Mouse (Mus musculus) common myeloid progenitor, adult 5-6 weeks (primary cell): Measurements from ENCODE around the gene Gm49450. TPM values are rescaled to one million over a fixed set of nuclear protein-coding genes. Genes with fewer than 3 reads are reported as not detected.
"Not testable (repeated sequence)": the region's sequence is repeated elsewhere in the genome, so short reads cannot be mapped to it uniquely, and the experiment has no call there.

Experiments
- ATAC-seq: replicated peaks from 2 replicates; pipeline ENCODE4 v1.8.0; 2016; ENCODE audit warnings: low read depth, mild to moderate bottlenecking, moderate TSS enrichment, inconsistent platforms; ENCODE audit not compliant: poor library complexity, severe bottlenecking
- total RNA-seq: library from RNA; stranded (forward); fragments of 200-1000, 187-1606 nt; gene quantifications from 2 replicates; pipeline ENCODE4 v1.2.3, GENCODE M21; 2017

The Gm49450 gene
- total RNA-seq, 1 experiment from 2014 or later = 1.9 TPM

DNA sequence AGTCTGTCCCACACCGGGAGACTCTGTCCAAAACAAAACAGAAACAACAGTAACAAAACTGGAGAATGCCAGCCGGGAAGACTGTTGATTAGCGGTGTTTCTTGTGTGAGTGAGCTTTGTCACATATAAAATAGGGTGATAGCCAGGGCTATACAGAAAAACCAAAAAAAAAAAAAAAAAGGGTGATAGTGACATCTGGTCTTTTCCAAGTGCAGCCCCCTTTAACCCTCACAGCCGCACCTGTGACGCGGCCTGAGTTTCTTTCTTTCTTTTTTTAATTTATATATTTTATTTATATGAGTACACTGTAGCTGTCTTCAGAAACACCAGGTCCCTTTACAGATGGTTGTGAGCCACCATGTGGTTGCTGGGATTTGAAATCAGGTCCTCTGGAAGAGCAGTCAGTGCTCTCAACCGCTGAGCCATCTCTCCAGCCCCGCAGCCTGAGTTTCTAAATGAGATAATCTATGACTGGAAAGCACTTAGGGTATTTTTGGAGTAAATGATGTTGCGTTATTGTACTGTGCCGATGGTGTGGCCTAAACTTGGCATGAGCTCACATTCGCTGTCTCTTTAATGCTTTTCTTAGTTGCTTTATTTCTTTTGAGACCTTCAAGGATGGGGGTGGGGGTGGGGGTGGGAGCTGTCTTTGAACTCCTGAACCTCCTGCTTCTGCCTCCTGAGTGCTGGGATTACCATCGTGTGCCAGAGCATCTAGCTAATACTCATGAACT, 32.8 kb upstream of the Gm49450 start:
- ATAC-seq = no peak

GRCm38 (mm10) chr15:98985240-98985981, 32.1 kb upstream of the Gm49450 start:
- peak; percentile 94 for ATAC-seq

GRCm38 (mm10) chr15:98984681-98985080, 31.3 kb upstream of the Gm49450 start:
- ATAC-seq = no peak

- no peak for ATAC-seq
These were observed 30.2 kb upstream of the Gm49450 start for GRCm38 (mm10) chr15:98983431-98984081.

GRCm38 (mm10) chr15:98982100-98982499, 28.7 kb upstream of the Gm49450 start:
- no peak for ATAC-seq

DNA sequence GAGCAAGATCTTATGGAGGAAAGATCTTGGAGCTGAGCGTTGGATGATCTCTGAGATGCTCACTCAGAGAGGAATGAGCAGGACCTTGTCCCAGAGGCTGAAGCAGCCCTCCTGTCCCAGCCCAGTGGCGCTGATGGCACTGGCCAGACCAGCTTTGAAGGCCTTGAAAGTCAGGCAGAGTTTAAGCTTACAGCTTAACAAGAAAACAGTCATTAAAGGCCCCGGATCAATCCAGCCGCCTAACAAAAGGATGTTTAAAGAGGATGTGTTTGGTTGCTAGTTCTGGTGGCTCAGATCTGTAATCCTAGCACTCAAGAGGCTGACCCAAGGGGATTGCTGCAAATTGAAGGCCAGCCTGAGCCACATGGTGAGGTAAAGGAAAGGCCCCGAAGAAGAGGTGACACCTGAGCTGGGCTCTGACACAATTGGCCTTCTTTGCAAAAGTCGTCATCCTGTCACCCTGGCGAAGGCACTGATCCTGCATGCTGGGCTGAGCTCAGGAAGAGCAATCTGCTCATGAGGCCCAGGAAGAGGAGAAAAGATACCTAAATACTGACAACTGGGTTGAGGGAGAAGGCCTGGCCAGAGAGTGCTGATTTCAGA, 26.8 kb upstream of the Gm49450 start:
- no peak for ATAC-seq

- ATAC-seq = no peak
These were observed 25.2 kb upstream of the Gm49450 start for GRCm38 (mm10) chr15:98978409-98979172.

DNA sequence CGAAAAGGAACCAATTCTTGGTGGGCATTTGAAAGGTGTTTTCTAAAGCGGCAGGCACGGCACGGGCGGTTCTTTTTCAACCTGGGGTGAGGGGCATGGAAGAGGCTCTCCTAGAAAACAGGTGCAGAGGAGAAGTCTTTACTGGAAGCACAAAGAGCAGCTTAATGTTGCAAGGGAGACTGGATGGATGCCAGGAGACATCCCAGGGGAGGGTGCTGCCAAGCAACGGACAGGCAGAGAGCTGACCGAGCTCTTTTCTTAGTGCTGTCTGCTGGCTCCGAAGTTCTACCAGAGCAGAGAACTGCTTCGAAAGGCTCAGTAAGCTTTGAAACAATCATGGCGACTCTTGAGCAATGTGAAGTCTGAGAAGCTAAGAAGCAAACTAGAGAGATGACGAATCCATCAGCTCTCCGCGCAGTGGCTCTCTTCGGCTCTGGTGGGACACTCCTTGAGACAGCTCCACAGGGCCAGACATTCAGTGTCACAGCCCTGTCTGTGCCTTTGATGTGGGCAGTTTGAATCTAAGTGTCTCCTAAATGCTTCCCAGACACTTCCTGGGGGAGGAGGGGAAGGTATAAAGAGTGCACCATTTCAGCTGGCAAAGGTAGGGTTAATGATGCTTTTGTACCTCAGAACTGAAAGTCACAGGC, 24.5 kb upstream of the Gm49450 start:
- ATAC-seq = no peak

DNA sequence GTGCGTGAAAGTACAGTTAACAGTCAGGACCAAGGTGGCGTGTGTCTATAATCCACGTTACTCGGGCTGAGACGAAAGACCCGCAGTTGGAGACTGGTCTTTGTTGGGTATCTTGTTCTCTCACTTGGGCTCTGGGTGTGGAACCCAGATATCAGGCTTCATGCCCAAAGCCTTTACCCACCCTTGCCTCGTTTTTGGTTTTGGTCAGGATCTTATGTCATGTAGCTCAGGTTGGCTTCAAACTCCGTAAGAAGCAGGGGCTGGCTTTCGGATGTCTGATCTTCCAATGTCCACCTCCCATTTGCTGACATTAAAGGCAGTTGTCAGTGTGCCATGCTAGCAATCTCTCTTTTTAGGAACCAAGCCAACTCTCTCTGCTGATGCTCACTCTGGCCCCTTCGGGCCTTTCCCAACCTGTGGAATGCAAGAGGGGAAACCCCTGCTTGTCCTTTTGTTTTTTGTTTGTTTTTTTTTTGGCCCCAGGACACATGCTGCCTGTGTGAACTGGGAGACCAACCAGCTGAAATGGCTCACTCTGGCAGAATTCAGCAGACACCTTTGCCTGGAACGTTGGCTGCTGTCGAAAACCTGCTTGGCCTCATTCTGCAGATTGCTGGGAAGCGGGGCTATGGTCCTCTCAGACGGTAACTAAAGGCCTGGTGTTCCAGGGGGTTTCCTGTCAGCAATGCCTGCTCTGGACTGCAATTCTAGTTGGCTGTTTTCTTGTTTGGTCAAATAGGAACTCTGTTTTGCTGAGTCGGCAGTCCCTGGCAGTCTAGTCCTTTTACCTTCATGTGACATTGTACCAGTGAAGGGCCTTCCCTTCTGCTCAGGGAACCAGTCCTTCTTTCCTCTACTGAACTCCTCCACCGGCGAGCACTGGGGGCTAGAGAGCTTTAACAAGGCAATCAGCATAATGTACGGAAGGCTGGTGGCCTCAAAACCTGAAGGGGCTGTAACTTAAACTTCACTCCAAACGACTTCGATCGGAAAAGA, 23.7 kb upstream of the Gm49450 start:
- ATAC-seq = no peak

DNA sequence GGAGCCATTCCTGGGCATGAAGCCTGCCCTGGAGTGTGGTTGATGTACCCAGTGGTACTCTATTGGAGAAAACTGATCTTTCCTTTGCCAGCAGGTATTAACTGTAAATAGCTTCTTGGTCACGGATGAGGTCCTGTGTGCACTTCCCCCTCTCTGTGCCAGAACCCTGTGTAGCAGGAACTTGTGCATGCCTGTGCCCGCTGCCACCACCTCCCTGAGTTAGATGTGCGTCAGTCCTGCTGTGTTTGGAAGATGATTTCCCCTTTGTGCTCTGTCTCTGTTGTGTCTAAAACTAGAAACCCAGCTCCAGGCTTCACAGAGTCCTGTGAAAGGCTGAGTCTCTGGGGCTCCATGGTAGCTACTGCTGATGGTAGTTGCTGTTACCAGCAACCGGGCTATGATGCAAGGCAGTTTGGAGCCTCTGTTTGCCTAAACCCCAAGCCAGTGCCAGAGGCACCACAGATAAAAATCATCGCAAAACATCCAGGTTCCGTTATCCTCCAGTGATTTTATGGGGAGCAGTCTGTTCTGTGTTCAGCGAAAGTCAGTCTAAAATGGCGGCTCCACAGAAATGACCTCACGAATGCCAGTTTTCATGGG, 19.8 kb upstream of the Gm49450 start:
- ATAC-seq = no peak

DNA sequence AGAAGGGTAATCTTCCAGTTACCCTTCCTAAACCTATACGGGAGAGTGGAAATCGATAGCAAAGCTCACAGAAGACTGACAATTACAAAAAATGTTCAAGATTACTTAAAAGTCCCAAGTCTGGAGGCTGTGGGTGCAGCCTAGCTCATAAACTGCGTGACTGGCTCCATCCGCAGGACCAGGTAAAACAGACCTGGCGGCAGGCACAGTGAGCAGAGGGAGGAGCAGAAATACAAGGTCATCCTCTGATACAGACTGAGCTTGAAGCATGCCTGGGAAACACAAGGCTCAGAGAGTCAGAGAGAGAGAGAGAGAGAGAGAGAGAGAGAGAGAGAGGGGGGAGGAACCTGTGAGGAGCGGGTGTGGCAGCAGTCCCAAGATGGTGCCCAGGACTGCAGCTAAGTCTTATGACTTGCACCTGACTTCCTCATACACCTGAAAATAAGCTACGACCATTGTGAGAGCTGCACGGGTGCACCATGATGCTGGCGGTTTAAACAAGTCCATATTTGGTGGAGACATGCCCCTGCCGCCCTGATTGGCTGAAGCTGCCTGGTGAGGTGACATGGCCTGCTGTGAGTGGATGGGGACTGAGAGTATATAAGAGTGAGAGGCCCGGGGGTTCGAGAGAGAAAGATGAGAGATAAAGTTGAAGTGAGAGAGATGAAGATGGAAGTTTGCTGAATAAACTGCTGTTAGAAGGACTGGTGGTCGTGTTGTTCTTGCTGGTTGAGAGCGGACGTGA, 18.4 kb upstream of the Gm49450 start:
- ATAC-seq = not testable (repeated sequence)

DNA sequence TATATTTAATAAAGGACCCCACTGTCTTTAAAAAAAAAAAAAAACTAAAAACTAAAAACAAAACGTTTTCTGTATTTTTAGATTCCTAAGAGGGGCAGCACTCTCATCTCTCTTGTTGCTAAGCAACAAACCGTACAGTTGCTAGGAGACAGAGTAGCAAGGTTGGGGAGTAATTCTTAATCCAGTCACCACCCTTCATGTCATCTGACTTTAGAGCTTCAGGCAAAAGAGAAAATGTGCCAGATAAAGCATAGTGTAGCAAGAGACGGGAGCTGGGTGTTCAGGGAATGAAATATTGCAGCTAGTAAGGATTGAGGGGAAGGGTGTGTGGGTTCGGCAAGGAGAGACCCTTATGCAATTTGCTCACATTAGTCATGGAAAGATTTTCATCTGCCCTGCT, 17.8 kb upstream of the Gm49450 start:
- no peak for ATAC-seq

- ATAC-seq = no peak
These were observed 16.2 kb upstream of the Gm49450 start for GRCm38 (mm10) chr15:98969372-98970101.

DNA sequence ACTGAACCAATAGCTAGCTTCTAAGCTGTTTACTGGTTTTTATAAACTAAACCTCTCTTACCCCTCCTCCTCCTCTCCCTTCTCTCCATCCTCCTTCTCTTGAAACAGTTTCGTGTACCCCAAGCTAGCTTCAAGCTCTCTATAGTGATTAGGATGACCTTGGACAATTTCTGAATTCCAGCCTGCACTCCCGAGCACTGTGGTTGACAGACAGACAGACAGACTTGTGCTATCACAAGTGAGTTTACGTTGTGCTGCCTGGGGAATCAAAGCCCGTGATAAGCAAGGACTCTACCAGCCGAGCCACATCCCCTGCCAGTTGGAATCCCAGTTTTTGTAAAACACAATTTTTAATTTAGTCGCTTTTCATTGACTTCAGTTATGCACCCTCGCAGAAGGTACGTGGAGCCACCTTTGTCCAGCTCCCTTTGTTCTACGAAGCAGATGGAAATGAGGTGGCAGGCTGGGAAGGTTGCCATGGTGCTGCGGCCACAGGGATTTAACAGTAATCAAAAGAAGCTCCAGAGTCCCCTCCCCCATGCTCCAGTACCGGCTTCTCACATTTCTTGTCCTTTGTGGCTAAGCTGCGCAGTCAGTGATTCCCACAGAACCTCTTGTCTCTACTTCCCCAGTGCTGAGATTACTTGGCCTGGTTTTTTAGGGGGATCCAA, 15.5 kb upstream of the Gm49450 start:
- no peak for ATAC-seq

GRCm38 (mm10) chr15:98959531-98959930, 6.2 kb upstream of the Gm49450 start:
- no peak for ATAC-seq

GRCm38 (mm10) chr15:98958901-98959420, 5.6 kb upstream of the Gm49450 start:
- 0 out of 2 replicates have a peak, but pooled peaks have one; percentile 29 for ATAC-seq
